Mouse (Mus musculus) left cerebral cortex, adult 11 months (tissue): Measurements from ENCODE around the gene Gm44805.

Experiments used
- DNase-seq: peaks from one replicate; pipeline ENCODE4 v3.0.0; 2022; ENCODE audit warnings: low spot score

Gm44805 gene

DNA sequence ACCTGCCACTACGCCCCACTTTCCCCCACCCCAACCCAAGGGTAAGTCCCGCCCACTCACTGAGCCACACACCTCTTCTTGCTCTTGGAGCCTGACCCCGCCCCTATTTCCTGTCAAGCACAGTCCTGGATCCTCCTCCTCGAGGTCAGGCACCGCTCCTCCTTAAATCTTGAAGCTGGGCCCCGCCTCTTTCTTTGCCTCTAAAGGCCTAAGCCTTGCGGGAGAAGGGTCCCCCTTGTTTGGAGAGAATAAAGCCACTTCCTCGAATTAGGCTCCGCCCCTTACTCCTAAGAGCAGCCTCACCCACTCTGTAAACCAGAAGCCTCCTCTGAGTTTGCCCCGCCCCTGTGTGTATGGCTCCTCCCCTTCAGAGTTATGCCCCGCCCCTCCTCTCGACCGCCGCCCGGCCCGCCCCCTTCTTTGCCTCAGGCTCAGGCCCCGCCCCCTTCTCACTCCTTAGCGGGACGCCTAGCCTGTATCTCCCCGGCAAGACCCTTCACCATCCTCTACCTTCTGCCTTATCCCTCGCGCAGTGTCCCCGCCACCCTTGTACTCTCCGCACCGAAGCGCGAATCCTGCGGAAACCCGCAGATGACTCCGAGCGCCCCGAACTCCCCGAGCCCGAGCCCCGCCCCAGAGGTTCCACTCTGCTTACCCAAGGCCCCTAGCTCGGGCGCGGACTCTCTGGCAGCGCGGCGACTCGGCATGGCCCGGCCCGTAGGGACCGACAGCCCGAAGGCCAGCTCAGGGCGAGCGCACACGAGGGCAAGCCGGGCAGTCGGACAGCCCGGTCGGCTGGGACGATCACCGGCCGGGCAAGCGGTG lies 52.5 kb downstream of the Gm44805 start:
- DNase-seq: peak; percentile 85

DNA sequence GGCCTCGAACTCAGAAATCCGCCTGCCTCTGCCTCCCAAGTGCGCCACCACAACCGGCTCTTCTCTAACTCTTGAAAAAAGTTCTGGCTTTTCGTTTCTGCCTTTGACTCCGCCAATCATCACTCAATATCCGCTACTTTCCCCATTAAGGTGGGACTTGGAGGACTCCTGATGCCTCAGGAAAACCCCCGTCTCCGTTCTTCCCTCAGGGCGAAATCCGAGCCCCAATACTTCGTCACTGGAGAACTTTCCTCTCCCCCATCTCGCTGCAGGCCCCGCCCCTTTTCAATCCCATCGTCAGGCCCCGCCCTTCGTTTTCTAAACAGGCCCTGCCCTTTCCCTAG lies 53.1 kb downstream of the Gm44805 start:
- no peak for DNase-seq

DNA sequence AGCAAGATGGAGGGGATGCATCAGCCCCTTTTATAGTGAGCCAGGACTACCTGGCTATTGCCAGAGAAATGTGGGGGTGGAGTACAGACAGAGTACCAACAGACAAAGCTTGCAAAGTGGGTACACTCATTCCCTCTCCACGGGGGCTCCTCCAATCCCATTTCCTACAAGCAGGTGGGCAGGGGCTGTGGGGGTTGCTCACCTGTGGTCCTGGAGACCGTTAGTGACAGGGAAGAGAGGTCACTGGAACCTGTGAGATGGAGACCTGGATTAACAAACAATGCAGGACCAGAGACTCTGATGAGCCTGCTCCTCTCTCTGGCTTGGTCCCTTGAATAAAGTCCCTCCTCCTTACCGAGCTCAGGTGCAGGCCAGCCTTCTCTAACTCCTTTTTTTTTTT lies 53.5 kb downstream of the Gm44805 start:
- DNase-seq: no peak

DNA sequence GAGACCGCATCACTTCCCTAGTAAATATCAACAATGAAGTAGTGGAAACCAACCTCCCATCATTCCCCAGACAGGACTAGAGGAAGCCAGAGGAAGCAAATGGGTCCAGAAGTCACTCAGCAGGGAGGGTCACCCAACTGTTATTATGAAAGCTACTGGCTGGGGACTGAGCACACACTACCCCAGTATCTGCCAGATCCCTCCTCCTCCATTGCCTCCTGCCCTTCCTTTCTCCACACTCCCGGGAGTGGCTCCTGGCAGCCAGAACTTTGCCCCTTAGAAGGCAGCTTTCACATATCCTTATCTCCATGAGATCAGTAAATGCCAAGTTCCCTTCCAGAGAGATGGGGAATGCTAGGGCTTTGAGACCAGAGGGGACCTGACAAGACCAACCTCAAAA lies 57.8 kb downstream of the Gm44805 start:
- DNase-seq: no peak

DNA sequence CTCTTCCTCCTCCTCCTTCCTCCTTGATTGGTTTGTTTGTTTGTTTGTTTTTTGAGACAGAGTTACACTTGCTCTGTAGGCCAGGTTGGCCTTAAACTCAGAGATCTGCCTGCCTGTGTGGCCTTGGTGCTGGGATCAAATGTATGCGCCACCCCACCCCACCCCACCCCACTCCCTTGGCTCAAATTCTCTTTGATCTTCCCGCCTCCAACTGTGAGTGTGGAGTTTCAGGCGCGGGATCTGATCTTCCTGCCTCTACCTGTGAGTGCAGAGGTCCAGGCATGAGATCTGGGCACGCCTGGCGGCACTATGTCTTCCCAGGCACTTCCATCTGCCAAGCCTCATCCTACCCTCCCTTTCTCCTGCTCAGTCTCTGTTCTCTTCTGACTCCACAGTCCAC lies 59.0 kb downstream of the Gm44805 start:
- DNase-seq: no peak
